Mouse (Mus musculus) limb, embryonic 10.5 days (tissue): Measurements from ENCODE around the gene Syce3. TPM values are rescaled to one million over a fixed set of nuclear protein-coding genes. Genes with fewer than 3 reads are reported as not detected.
"Not testable (repeated sequence)": the region's sequence is repeated elsewhere in the genome, so short reads cannot be mapped to it uniquely, and the experiment has no call there.

Experiments
- DNase-seq: peaks from one replicate; pipeline ENCODE4 v3.0.0-alpha.2; 2017; ENCODE audit warnings: low spot score
- H3K27ac ChIP-seq: fragments of 300-500 bp; sonication (generic); 2 replicates; pipeline ENCODE4 v1.5.1; 2016; ENCODE audit warnings: mild to moderate bottlenecking
- H3K27me3 ChIP-seq: fragments of 300-500 bp; sonication (generic); 2 replicates; pipeline ENCODE4 v1.6.1; 2016; ENCODE audit warnings: low read depth, mild to moderate bottlenecking; ENCODE audit not compliant: poor library complexity, severe bottlenecking
- H3K36me3 ChIP-seq: fragments of 300-500 bp; sonication (generic); 2 replicates; pipeline ENCODE4 v1.6.1; 2016; ENCODE audit warnings: mild to moderate bottlenecking, moderate library complexity
- H3K4me1 ChIP-seq: fragments of 300-500 bp; sonication (generic); 2 replicates; pipeline ENCODE4 v1.6.1; 2016
- H3K4me3 ChIP-seq: fragments of 300-500 bp; sonication (generic); 2 replicates; pipeline ENCODE4 v1.5.1; 2016; ENCODE audit warnings: mild to moderate bottlenecking, moderate library complexity
- H3K9me3 ChIP-seq: fragments of 300-500 bp; sonication (generic); replicated peaks from 2 replicates; pipeline ENCODE4 v1.6.1; 2016; ENCODE audit warnings: mild to moderate bottlenecking
- WGBS: fragments of 180-500 bp; shearing (Covaris S2); methylation state at CpG from one replicate; pipeline ENCODE4 v1.1.7; 2016; 5-methylcytosine and 5-hydroxymethylcytosine counted together
- polyA plus RNA-seq: library from polyadenylated mRNA; unstranded; fragments of >200 nt; fragmentation: Nextera tagmentation; extraction: Ambion mirVana; gene quantifications from 2 replicates; pipeline ENCODE4 v1.2.1, GENCODE M21; 2016

Syce3 gene
- polyA plus RNA-seq, 1 experiment from 2014 or later: not detected

GRCm38 (mm10) chr15:89431271-89431670 lies 21.0 kb upstream of the Syce3 start:
- WGBS: 90% methylated on average over 3 of the region's 3 CpGs
- Histone ChIP-seq H3K27ac (no peak overlapping the region), H3K27me3 (no peaks in the 10 kb centered on the region), H3K36me3 (peaks cover 19% of the 10 kb centered on the region), H3K9me3 (no peaks in the 10 kb centered on the region), H3K4me3 (no peak overlapping the region), H3K4me1 (peaks cover 15% of the 10 kb centered on the region)
- no peak for DNase-seq

- WGBS: 84% methylated on average over 9 of the region's 9 CpGs
- not testable (repeated sequence) for H3K4me3 ChIP-seq
Observed at GRCm38 (mm10) chr15:89430771-89431170, 20.5 kb upstream of the Syce3 start.

DNA sequence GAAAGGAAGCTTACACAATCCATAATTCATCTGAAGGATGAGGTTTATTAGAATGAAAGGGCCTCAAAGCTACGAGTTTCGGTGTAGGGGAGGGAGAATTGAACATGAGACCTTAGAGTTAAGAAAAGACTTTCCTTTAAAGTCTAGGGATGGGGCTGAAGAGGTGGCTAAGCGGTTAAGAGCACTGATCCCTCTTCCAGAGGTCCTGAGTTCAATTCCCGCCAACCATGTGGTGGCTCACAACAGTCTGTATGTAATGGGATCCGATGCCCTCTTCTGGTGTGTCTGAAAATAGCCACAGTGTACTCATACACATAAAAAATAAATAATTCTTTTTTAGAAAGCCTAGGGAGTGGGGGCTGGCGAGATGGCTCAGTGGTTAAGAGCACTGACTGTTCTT lies 20.0 kb upstream of the Syce3 start:
- 42% methylated on average over 6 of the region's 6 CpGs for WGBS
- no peaks in the 10 kb centered on the region for H3K27me3 ChIP-seq
- no peaks in the 10 kb centered on the region for H3K9me3 ChIP-seq
- H3K36me3 ChIP-seq: peaks cover 25% of the 10 kb centered on the region
- peak overlapping the region; percentile 94; the same call in 1 of the 2 replicates for H3K27ac ChIP-seq
- no peak for DNase-seq
- H3K4me3 ChIP-seq: peak overlapping the region; percentile 88
- H3K4me1 ChIP-seq: peaks cover 24% of the 10 kb centered on the region

More at GRCm38 (mm10) chr15:89430771-89431170, 20.5 kb upstream of the Syce3 start:
- Histone ChIP-seq H3K36me3 (peaks cover 24% of the 10 kb centered on the region), H3K4me1 (peaks cover 20% of the 10 kb centered on the region)
- not testable (repeated sequence) for DNase-seq, H3K9me3 ChIP-seq, H3K27me3 ChIP-seq, H3K27ac ChIP-seq

DNA sequence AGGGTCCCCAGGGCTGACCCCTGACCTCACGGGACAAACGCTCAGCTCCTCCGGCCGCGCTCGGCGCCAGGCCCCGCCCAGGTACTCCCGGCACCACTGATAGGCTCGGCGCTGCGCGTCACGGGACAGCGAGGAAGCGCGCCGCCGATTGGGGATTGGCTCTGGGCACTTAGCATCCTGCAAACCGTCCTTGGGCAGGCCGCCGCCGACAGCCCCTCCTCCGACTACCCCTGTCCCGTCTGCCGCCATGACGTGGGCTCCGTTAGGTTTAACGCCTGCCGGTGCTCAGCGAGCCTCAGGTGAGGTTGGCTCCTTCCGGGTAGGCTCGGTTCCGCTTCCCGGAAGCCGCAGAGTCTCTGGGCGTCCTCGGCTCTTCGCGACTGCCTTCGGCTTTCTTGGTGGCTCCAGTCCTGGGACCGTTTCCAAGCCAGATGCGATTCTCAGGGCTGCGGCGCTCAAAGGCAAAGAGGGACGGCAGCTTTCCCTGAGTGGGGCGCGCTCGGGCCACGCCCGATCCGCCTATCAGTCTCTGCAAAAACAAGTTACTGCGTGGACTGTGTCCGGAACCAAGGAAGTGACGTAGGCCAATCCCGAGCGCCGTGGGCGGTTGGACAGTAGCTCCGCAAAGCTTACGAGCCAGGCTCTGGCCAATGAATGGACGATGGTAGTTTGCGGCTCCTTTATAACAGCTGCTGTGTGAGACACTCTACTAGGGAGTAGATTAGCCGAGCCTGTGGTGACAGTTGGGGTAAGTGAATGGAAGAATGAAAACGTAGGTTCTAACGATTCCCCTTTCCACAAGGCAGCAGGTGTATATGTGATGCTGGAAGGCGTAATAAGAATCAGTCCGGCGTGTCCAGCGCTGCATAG lies 19.3 kb upstream of the Syce3 start, which contains the start of the genes C730034F03Rik, Gm44502 and Chkb:
Gene C730034F03Rik, plus strand, starts transcription at position 238 of the 870 bp plus-strand sequence.
Gene Gm44502, minus strand, starts transcription at position 345 of the 870 bp plus-strand sequence.
Gene Chkb, minus strand, starts transcription at position 557 of the 870 bp plus-strand sequence.
- Histone ChIP-seq H3K9me3 (no peaks in the 10 kb centered on the region), H3K27me3 (no peaks in the 10 kb centered on the region), H3K36me3 (peaks cover 25% of the 10 kb centered on the region), H3K27ac (peak within 1 kb of the TSS; percentile 94), H3K4me3 (peak within 1 kb of the TSS; percentile 88), H3K4me1 (peaks cover 32% of the 10 kb centered on the region)
- 1% methylated on average over 70 of the region's 70 CpGs for WGBS
- peak; percentile 92 for DNase-seq

DNA sequence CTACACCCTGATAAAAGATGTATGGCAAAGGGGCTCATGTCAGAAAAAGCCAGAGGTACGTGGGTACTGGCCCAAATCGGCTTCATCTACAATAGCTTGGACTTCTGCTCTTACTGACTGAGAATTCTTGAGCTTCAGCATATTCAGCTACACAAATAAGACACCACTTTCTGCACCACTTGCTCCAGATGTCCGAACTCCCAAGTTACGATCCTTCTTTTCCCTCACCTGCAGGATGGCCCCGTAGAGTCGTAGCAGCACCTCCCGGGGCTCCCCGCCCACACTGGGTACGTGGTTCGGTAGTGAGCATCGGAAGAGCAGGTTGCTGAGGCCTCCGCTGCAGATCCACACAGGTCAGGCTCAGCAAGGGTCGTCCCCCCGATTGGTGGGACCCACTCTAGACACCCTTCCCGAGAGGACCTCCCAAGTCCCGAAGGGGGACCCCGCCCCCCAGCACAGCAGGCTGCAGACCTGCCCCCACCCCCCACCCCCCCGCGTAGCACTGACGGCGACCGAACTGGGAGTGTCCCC lies 18.6 kb upstream of the Syce3 start:
- no peak for DNase-seq
- WGBS: 6% methylated on average over 22 of the region's 22 CpGs
- peak overlapping the region; percentile 94 for H3K27ac ChIP-seq
- H3K9me3 ChIP-seq: no peaks in the 10 kb centered on the region
- H3K4me3 ChIP-seq: peak overlapping the region; percentile 88
- peaks cover 25% of the 10 kb centered on the region for H3K36me3 ChIP-seq
- H3K4me1 ChIP-seq: peaks cover 32% of the 10 kb centered on the region
- no peaks in the 10 kb centered on the region for H3K27me3 ChIP-seq

DNA sequence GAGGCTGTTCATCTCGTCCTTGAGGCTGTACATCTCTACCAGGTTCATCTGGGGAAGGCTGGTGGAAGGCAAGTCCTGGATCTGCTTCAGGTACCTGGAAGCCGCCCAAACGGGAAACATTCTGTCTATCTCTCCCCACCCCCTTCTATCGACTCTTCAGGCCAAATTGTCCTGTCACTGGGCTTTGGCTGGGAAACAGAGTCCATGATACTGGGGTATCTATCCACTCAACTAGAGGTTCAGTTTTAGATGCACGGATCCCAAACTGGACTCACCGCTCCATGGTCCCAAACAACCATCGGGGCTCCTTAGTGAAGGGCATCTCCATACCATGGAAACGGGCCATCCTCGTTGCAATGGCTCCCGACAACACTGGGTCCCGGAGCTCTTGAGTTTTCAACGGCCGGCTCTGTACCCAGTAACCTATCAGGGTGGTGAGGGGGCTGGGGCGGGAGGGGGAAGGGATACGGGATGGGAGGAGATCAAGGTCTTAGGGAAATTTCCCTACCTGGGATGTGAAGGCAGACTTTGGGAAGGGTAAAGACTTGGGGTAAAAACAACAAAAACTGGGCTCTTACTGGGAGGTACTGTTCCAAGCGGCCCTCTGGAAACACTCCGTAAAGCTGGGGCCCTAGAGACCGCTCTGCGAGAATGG lies 18.0 kb upstream of the Syce3 start:
- no peaks in the 10 kb centered on the region for H3K9me3 ChIP-seq
- H3K27me3 ChIP-seq: no peaks in the 10 kb centered on the region
- peaks cover 32% of the 10 kb centered on the region for H3K4me1 ChIP-seq
- H3K36me3 ChIP-seq: peaks cover 25% of the 10 kb centered on the region
- no peak overlapping the region for H3K27ac ChIP-seq
- WGBS: 82% methylated on average over 19 of the region's 19 CpGs
- no peak for DNase-seq
- peak overlapping the region; percentile 88 for H3K4me3 ChIP-seq

DNA sequence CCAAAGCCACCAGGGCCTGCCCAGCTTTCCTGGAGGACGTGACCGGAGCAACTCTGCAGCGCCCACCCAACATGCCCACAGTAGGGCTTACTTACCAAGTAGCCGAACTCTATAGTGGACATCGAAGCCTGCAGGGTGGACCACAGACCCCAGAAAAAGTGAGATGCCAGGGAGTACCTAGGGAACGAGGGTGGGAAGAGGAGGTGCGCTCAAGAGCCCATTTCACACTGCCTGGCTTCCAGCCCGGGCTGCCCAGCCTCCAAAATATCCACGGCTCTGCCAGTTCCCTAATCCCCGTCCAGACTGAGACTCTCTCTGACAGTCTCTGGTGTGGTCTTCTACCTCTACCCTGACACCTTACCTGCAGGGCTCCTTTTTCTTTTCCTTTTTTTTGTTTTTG lies 16.4 kb upstream of the Syce3 start:
- Histone ChIP-seq H3K4me1 (peaks cover 32% of the 10 kb centered on the region), H3K36me3 (peaks cover 25% of the 10 kb centered on the region), H3K27ac (no peak overlapping the region), H3K9me3 (no peaks in the 10 kb centered on the region), H3K27me3 (no peaks in the 10 kb centered on the region), H3K4me3 (no peak overlapping the region)
- no peak for DNase-seq
- whole genome bisulfite sequencing: 95% methylated on average over 10 of the region's 10 CpGs

DNA sequence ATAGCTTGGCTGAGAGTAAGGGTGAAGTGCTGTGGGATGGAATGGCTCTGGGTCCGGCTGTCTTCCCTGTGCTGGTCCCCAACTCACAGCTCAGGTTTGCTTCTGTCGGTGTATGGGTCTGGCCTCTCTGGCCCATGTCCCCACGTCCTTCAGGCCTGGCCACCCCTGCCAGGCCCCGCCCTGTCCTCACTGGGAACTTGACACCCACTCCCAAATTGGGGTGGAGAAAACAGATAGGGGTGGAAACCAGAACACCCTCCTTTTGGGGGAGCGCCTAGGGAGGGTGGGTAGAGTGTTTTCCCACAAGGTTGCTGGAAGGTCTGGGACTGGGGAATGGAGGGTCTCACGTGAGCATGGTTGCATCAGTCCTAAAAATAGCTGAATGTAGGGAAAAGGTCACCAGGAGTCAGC lies 15.4 kb upstream of the Syce3 start, which contains the start of gene Cpt1b:
Gene Cpt1b, minus strand, starts transcription at position 153 of the 411 bp plus-strand sequence.
- Histone ChIP-seq H3K36me3 (peaks cover 25% of the 10 kb centered on the region), H3K27ac (no peak within 1 kb of the TSS), H3K9me3 (no peaks in the 10 kb centered on the region), H3K27me3 (no peaks in the 10 kb centered on the region), H3K4me1 (peaks cover 32% of the 10 kb centered on the region), H3K4me3 (peak within 1 kb of the TSS; percentile 33)
- DNase-seq: no peak
- 18% methylated on average over 6 of the region's 6 CpGs for WGBS

DNA sequence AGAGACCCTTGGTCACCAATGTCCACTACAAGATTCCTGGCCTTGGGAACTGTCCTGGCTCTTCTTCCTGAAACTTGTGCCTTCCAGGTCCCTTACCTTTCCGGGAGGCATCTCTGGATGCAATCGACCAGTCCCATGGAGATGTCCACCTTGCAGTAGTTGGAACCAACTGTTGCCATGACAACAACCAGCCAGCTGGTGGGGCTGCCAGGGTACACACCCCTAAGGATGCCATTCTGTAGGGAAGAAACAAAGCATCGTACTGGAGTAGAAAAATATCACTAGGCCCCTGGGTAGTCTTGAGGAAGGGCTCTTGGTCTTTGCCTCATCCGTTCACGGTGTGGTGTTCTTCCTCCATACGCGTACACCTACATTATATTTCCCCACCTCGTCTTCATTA lies 14.3 kb upstream of the Syce3 start:
- DNase-seq: no peak

GRCm38 (mm10) chr15:89421938-89422337 lies 11.6 kb upstream of the Syce3 start:
- Histone ChIP-seq H3K4me1 (peaks cover 21% of the 10 kb centered on the region), H3K27me3 (no peaks in the 10 kb centered on the region), H3K27ac (no peak overlapping the region), H3K9me3 (no peaks in the 10 kb centered on the region), H3K4me3 (no peak overlapping the region), H3K36me3 (peaks cover 31% of the 10 kb centered on the region)
- 93% methylated on average over 9 of the region's 9 CpGs for WGBS
- DNase-seq: no peak

More for the DNA sequence above, 14.3 kb upstream of the Syce3 start:
- no peaks in the 10 kb centered on the region for H3K9me3 ChIP-seq
- no peaks in the 10 kb centered on the region for H3K27me3 ChIP-seq
- 85% methylated on average over 8 of the region's 8 CpGs for WGBS
- no peak overlapping the region for H3K27ac ChIP-seq
- H3K4me3 ChIP-seq: no peak overlapping the region; the same call in 1 of the 2 replicates
- H3K4me1 ChIP-seq: peaks cover 32% of the 10 kb centered on the region
- H3K36me3 ChIP-seq: peaks cover 35% of the 10 kb centered on the region

- Histone ChIP-seq H3K27ac (no peak overlapping the region), H3K27me3 (no peaks in the 10 kb centered on the region), H3K4me1 (no peaks in the 10 kb centered on the region), H3K36me3 (peaks cover 14% of the 10 kb centered on the region), H3K4me3 (no peak overlapping the region), H3K9me3 (no peaks in the 10 kb centered on the region)
- 88% methylated on average over 8 of the region's 8 CpGs for WGBS
- no peak for DNase-seq
Observed at GRCm38 (mm10) chr15:89415282-89415681, 5.0 kb upstream of the Syce3 start.

DNA sequence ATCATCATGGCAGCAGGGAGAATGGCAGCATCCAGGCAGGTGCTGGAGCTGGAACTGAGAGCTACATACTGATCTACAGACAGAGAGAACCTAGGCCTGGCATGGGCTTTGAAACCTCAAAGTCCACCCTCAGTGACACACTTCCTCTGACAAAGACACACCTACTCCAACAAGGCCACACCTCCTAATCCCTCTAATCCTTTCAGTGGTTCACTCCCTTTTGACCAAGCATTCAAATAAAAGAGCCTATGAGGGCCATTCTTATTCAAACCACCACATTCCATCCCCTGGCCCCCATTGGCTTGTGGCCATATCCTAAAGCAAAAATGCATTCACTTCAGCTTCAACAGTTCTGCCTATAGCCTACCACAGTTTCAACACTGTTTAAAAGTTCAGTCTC lies 3.6 kb downstream of the Syce3 start:
- Histone ChIP-seq H3K27ac (no peak overlapping the region), H3K4me1 (no peaks in the 10 kb centered on the region), H3K4me3 (no peak overlapping the region), H3K27me3 (no peaks in the 10 kb centered on the region), H3K36me3 (no peaks in the 10 kb centered on the region), H3K9me3 (0 out of 2 replicates have a peak, but pooled peaks cover 1% of the 10 kb centered on the region)
- DNase-seq: no peak
